Mouse (Mus musculus): ENCODE data around the gene Limd1.

DNA sequence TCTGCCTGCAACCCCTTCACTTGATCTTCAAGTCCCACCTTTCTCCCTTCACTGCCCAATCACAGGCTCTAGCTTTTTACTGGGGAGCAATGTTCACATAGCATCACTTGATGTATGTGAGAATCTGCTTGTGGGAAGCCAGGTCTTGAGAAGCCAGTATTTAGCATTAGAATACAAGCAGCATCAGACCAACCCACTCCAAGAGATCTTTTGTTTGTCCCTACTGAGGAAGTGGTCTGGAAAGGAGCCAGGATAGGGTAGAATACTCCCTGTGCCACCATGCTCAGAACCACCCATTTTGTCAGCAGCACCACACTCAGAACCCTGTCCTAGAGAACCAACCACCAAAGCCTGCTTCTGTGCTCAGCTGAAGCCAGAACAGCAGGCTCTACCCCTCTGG is 47.5 kb upstream of the Limd1 start:
- TF ChIP-seq CTCF (IDR thresholded peaks at IDR 0.05; ENCODE audit: low read depth), result no peak
- no peak for TF ChIP-seq EP300 (IDR thresholded peaks at IDR 0.05; ENCODE audit: low read depth)

Data from heart, postnatal 0 days (tissue).